Mouse (Mus musculus) testis, postnatal 10 days (tissue): ENCODE measurements around the gene Rpl21.
"Not testable (repeated sequence)": the region's sequence is repeated elsewhere in the genome, so short reads cannot be mapped to it uniquely, and the experiment has no call there.

Experiments
- DNase-seq: peaks from one replicate; pipeline ENCODE4 v3.0.0; 2021; ENCODE audit warnings: low spot score

Gene Rpl21

DNA sequence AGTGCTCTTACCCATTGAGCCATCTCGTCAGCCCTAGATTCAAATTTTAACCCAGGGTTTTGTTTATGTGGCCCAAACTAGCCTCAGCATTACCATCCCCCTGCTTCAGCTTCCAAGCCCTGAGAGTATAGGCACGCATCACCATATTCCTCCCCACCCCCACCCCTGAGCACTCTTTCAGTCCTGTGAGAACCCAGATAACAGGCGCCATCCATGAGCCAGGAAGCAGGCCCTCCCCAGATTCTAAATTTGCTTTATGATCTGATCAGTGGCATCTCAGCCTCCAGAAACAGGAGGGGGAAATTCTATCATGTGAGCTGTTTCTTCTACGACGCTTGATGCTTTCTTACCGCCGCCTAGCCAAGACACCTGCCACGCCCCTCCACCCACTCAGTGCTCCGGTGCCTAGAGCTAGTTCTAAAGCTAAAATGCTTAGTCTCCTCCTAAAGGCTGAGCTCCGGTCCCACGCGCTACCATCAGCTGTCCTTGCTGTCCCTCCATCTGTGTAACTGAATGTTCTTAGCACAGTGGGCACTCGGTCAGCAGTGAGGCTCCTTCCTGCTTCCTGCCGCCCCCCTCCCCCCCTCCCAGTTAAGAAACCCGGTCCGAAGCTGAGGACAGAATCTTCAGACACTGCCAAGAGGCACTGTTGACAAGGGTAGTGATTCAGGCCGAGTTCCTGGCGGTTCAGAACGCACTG, 34.7 kb downstream of the Rpl21 start:
- peak; percentile 74 for DNase-seq

DNA sequence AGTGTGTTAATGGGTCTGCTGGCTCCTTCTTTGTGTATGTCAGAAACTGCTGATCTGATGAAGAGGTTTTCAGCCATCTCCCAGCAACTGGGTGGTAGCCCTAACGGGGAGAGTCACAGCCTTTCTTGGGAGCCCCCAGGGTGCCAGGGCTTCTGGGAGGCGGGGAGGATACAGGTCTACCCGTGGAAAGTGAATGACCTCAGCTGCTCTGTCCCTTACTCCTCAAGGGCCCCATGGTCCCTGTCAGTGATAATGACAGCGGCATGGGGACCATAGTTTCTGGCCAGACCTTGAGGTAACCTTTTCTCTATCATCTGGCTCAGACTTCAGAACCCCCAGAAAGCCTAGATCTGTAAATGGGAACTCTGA, 35.2 kb downstream of the Rpl21 start:
- DNase-seq: no peak

DNA sequence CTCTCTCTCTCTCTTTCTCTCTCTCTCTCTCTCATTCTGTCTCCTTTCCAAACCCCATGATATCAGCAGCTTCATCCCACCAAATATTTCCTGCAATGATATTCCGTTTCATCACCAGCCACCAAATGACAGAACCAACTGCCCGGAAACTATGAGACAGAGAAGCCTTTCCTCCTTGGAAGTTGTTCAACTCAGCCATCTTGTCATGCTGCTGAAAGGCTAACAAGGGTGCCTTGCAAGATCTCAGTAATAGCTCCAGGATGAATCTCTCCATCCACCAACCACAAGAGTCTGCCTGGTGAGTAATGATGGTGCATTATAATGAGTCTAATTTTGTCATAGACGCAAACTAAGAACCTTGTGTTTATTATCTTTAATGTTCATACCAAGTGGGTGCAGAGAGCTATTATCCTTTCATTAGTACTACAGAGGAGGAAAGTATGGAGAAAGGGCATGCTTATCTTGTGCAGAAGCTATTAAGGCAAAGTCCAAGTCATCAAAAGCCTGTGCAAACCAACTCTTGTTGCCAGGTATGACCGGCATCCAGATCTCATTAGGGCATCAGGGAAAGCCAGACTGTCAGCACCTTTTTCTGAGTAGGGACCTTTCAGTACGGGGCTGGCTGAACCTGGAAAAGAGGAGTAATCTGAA, 40.4 kb downstream of the Rpl21 start:
- DNase-seq: no peak

DNA sequence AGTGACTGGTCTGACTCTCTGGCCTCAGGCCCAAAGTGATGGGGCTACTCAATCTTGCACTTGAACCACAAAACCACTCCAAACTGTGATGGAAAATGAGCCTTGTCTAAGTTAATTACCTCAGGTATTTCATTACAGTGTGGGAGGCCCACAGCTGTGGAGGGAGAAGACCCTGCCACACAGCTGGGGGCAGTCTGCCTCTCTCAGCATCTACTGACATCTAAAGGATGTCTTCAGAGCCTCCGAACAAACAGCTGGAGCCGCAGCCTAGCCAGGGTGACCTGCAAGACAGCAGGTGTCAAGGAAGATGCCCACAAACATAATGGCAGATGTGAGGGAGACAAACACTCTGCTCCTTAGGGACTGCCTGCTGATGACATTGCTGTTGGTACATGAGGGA, 43.3 kb downstream of the Rpl21 start:
- no peak for DNase-seq

DNA sequence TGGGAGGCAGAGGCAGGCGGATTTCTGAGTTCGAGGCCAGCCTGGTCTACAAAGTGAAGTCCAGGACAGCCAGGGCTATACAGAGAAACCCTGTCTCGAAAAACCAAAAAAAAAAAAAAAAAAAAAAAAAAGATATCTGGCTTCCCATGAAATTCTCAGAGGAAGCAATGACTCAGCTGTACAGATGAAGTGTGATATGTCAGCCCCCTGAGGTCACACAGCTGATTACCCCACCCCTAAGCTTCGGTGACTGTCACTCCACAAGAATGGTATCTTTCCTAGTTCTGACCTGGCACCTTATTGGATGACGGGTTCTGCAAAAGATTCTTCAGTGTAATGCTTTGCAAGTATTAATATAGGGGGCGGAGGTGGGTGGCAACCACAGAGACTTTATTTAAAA, 45.2 kb downstream of the Rpl21 start:
- DNase-seq: not testable (repeated sequence)

DNA sequence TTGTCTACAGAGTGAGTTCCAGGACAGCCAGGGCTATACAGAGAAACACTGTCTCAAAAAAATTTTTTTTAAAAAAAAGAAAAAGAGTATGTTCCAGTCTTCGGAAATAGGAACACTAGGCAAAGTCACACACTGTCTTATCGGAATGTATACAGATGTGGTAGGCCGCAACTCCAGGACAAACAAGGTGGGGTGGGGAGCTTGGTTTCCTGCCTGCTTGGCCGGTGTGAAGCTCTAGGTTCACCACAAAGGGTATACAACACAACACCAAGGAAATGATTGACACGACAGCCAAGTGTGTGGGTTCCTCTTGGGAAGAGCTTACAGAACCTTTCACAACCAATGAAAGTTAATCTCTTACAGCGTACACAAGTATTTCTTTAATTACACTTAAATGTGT, 49.6 kb downstream of the Rpl21 start:
- DNase-seq: no peak

DNA sequence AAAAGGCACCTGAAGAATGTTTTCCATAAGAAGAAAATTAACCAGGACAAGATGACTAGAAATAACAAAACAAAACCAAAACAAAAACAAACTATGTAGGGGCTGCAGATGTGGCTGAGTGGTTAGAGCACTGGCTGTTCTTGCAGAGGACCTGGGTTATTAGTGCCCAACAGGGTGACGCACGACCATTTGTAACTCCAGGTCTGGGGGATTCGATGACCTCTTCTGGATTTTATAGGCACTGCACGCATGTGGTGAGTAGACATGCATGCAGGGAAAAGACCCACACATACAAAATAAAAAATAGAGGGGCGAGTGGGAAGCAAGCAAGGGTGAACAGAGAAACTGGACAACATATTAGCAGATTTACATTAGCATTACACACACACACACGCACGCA, 50.4 kb downstream of the Rpl21 start:
- no peak for DNase-seq

DNA sequence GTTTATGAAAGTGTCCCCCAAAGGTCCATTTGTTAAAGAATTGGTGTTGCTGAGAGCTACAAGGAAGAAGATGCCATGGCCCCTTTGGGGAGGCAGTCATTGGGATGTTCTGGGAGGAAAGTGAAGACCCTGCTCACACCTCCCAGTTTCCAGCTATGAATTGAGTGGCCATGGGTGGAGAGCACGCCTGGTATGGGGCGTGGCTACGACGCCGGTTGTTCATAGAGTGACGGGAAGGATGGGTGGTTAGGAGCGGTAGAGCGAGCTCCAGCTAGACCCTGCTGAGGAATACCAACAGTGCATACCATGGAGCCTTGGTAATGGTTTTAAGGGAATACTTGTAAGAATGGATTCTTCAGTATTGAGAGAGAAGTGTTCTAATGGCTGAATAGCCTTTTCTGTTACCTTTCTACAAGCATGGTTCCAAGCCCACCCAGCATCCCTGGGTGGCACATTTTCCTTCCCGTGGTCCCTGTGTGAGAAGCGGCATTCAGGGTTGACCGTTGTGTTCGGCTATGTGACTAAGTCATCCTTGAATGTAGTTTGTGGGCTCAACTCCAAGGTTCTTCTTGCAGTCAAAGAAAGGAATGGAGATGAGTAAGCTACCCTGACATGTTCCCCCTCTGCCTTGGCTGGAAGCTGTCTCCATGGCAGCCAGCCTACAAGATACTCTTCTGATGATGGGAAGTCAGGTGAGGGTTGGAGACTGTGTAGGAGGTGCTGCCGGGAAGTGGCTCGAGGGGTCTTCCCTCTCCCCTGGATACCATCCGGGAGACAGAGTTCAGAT, 51.0 kb downstream of the Rpl21 start:
- DNase-seq: no peak
